Mouse (Mus musculus): Measurements from ENCODE around the gene Agap1. TPM values are rescaled to one million over a fixed set of nuclear protein-coding genes. Genes with fewer than 3 reads are reported as not detected.

Gene Agap1
- 110 and 129 TPM in 2 replicates for polyA plus RNA-seq (2012; rRNA removed)

DNA sequence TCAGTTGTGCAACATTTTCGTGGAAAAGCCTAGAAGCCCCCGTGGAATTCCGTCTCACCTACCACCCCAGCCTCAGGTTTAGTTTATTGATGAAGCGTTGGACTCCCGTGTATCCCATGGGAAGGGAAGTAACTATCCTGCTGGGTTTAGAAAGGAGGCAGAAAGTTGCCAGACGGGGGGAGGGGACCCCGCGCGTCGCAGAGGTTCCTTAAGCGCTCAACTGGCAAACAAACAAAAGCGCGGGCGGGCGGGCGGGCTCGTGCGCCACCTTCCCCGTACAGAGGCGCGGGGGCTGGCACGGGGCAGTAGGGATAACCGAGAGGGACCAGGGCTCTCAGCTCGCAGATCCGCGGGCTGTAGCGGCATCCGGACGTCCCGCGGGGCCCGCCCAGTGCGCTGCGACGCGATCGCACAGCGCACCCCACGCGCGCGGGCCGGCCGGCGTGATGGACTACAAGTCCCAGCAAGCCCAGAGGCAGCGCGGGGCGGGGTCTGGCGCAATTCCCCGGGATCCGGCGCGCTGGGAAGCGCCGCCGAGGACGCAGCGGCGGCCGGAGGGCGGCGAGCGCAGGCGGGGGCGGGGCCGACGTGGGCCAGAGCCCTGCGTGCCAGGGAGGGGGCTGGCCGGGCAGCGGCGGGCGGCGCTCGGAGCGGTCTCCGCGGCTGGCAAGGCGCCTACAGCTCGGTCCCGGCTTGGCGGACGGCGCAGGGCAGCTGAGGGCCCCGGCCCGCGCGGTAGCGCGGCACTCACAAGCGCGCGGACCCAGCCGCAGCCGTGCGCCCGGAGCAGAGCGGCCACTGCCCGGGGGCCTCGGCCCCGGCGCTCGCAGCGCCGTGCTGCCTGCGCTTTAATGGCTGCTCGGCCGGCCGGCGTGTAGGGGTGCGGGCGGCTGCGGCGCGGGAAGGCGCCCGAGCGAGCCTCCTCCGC is at the start of gene Agap1:
Gene Agap1 (plus strand): TSS at position 611 of the 928 bp plus-strand sequence.

DNA sequence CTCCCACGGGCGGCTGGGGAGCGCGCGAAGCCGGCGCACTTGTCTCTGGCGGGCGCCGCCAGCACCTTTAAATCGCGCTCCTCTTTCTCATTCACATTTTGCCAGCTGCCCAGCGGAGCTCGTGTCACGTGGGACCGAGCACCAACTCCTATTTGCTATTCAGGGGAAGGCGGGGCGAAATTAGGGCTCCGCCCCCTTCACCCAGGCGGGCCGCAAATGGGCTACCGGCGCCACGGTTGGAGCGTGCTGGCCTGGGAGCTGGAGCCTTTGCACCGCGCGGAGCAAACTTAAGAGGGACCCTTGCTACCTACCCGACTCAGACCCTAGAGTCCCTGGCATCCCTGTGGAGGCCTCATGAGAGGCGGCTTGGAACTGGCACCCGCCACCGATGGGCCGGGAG is 476.5 kb downstream of the Agap1 start, which contains the start of gene Gbx2:
Gene Gbx2 (minus strand): TSS at position 60 of the 400 bp plus-strand sequence.

Data from central nervous system, embryonic 18 days (tissue).